Mouse (Mus musculus) MN1 (cell line): ENCODE data around the gene Olfr810.

Source experiments
- DNase-seq: peaks from one replicate; pipeline ENCODE4 v3.0.0-alpha.2; 2016; ENCODE audit warnings: low spot score

Gene Olfr810

GRCm38 (mm10) chr10:129794817-129795216 lies at the start of gene Olfr810:
Gene Olfr810, minus strand, starts transcription at chr10:129794917.
- no peak for DNase-seq

DNA sequence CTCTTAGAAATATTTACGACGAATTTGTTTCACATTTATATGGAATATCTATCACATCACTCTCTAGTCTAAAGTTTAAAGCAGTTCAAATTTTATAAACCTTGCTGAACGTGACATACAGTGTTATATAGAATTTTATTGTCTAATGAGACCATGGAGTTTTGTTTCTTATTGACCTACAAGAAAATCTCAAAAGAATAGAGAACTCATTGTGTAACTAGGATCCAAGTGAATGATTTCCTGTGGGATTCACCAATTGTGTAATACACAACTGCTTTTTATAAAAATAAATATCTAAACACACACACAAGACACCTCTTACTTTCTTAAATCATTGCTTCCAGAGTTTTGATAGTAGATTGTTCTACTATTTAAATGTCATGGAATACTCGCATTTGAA lies 9.6 kb upstream of the Olfr810 start, which contains the start of gene Olfr811:
TSS of gene Olfr811 (minus strand) at position 101 of the 400 bp plus-strand sequence.
- DNase-seq: no peak

- no peak for DNase-seq
Measured at GRCm38 (mm10) chr10:129778123-129778522, 16.6 kb downstream of the Olfr810 start.

GRCm38 (mm10) chr10:129774338-129774737 lies 20.4 kb downstream of the Olfr810 start, which contains the start of gene Olfr809:
Gene Olfr809, plus strand, starts transcription at chr10:129774638.
- DNase-seq: no peak

DNA sequence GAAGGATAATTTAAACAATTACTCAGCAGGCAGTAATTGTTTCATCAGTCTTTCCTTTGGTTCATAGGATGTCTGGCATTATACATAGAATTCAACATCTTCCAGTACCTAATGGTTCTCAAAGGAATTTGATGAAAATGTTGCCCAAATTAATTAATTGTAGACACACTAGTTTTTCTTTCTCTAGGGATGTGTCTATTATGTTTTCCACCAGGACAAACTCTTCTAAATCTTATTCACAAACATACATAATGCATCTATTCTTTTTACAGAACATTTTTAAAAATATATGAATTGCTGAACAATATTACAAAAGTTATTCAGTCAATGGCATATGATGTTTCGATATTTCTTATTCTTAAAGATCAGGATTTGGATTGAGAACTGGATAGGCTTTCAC lies 29.5 kb downstream of the Olfr810 start, which contains the start of gene Olfr808:
TSS of gene Olfr808 (plus strand) at position 301 of the 400 bp plus-strand sequence.
- no peak for DNase-seq

DNA sequence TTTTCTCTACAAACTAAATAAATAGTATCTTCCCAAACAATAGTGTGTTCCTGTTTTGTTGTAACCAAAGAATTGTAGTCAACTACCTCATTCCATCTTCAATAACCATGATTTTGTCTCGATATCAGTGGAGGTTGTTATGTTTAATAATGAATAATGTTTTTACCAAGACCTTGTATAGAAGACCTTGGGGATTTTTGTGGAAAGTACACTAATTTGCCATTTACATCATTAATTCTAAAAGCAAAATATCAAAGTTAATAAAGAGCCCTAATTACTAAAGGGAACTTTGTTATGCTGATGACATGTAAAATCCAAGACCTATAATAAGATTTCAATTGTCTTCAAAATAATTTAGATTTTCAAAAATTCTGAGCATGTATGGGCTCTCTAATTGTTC lies 37.0 kb downstream of the Olfr810 start, which contains the start of gene Olfr807:
TSS of gene Olfr807 (minus strand) at position 101 of the 400 bp plus-strand sequence.
- no peak for DNase-seq

DNA sequence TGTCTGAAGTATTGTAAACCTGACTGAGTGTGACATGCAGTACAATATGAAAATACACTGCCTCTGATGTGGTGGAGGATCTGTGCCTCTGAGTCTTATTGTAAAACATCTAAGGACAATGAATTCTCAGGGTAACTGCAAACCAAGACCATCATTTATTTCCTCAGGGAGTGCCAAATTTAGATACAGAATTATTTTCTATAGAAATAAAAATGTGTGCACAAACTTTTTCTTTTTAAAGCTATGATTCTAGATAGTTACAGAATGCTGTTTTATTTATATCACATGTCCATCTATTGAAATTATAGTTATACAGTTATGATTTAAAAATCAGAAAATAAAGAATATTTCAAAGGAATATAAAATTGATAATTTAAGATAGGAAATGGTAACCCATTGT lies 52.9 kb downstream of the Olfr810 start, which contains the start of gene Olfr806:
TSS of gene Olfr806 (minus strand) at position 101 of the 400 bp plus-strand sequence.
- DNase-seq: no peak
